Mouse (Mus musculus) CH12.LX (cell line): ENCODE results near the gene Ski. TPM values are rescaled to one million over a fixed set of nuclear protein-coding genes. Genes with fewer than 3 reads are reported as not detected.
A peak's percentile ranks its signal among the peaks of the same experiment; 100 is the strongest.

ENCODE experiments used
- DNase-seq: peaks from one replicate; pipeline ENCODE4 v3.0.0-alpha.2; 2013; ENCODE audit errors: extremely low read depth
- H3K27ac ChIP-seq: 2 replicates; pipeline ENCODE4 v1.5.1; 2012; ENCODE audit warnings: low read depth, mild to moderate bottlenecking, control low read depth, moderate library complexity; ENCODE audit not compliant: insufficient read depth
- H3K27me3 ChIP-seq: replicated peaks from 2 replicates; pipeline ENCODE3; 2012; ENCODE audit warnings: inconsistent platforms
- H3K36me3 ChIP-seq, 2 experiments: replicated peaks in 1 of 2; 2 replicates each; pipeline versions ENCODE3 to v1.6.1; 2012; ENCODE audit warnings: inconsistent platforms in 1 of 2, low read length in 1 of 2, mild to moderate bottlenecking in 1 of 2, mixed read lengths in 1 of 2, moderate library complexity in 1 of 2; ENCODE audit not compliant: control insufficient read depth in 1 of 2, insufficient read depth in 1 of 2
- H3K4me1 ChIP-seq, 2 experiments: 2 replicates each; pipeline ENCODE4 v1.6.1; 2012; ENCODE audit warnings: inconsistent platforms in 1 of 2, moderate library complexity in 1 of 2; ENCODE audit not compliant: insufficient read depth in 2 of 2, control insufficient read depth in 1 of 2
- H3K4me2 ChIP-seq: 2 replicates; pipeline ENCODE4 v1.6.1; 2012; ENCODE audit warnings: low read depth, mild to moderate bottlenecking, control low read depth; ENCODE audit not compliant: poor library complexity, insufficient read depth, severe bottlenecking
- H3K4me3 ChIP-seq, 3 experiments: fragments of 150-350 bp in 1 of 3; sonication (generic) in 1 of 3; replicated peaks in 1 of 3; 2 replicates each; pipeline versions ENCODE3 to v1.5.1; 2011 to 2012; ENCODE audit warnings: low read depth in 2 of 3, low read length in 2 of 3, mild to moderate bottlenecking in 2 of 3, moderate library complexity in 2 of 3, control low read depth in 1 of 3, improper control_type of control experiment in 1 of 3, inconsistent platforms in 1 of 3, mixed read lengths in 1 of 3; ENCODE audit not compliant: poor library complexity in 1 of 3
- H3K79me2 ChIP-seq: replicated peaks from 2 replicates; pipeline ENCODE4 v1.6.1; 2012; ENCODE audit warnings: mild to moderate bottlenecking, moderate library complexity; ENCODE audit not compliant: control insufficient read depth, poor library complexity, insufficient read depth, severe bottlenecking; ENCODE audit errors: extremely low read depth
- H3K9ac ChIP-seq: 2 replicates; pipeline ENCODE4 v1.6.1; 2012; ENCODE audit warnings: low read depth, mild to moderate bottlenecking, control low read depth, moderate library complexity; ENCODE audit not compliant: insufficient read depth
- H3K9me3 ChIP-seq: replicated peaks from 2 replicates; pipeline ENCODE3; 2012; ENCODE audit warnings: low read length, inconsistent platforms, mixed read lengths
- CHD2 ChIP-seq: IDR thresholded peaks from 2 replicates; pipeline ENCODE4 v1.6.1; 2011; ENCODE audit warnings: low read length, improper control_type of control experiment
- CTCF ChIP-seq, 2 experiments: IDR thresholded peaks in 1 of 2; conservative IDR thresholded peaks in 1 of 2; 2 replicates each; pipeline ENCODE4 v1.5.1; 2011 to 2012; ENCODE audit warnings: low read depth in 2 of 2, low read length in 2 of 2, improper control_type of control experiment in 1 of 2, inconsistent platforms in 1 of 2, mild to moderate bottlenecking in 1 of 2, moderate library complexity in 1 of 2
- ELF1 ChIP-seq: IDR thresholded peaks from 2 replicates; pipeline ENCODE4 v1.6.1; 2014; ENCODE audit warnings: low read depth, mild to moderate bottlenecking, inconsistent platforms, low read length, improper control_type of control experiment
- EP300 ChIP-seq: IDR thresholded peaks from 2 replicates; pipeline ENCODE4 v1.6.1; 2011; ENCODE audit warnings: low read length, improper control_type of control experiment
- ETS1 ChIP-seq: conservative IDR thresholded peaks from 2 replicates; pipeline ENCODE4 v1.6.1; 2012; ENCODE audit warnings: low read depth, mild to moderate bottlenecking, inconsistent platforms, low read length, improper control_type of control experiment, moderate library complexity
- IRF4 ChIP-seq: IDR thresholded peaks from 2 replicates; pipeline ENCODE4 v1.6.1; 2014; ENCODE audit warnings: low read depth, mild to moderate bottlenecking, inconsistent platforms, low read length, improper control_type of control experiment
- JUN ChIP-seq: IDR thresholded peaks from 2 replicates; pipeline ENCODE4 v1.6.1; 2011; ENCODE audit warnings: low read depth, mild to moderate bottlenecking, low read length, improper control_type of control experiment, moderate library complexity; ENCODE audit not compliant: insufficient read depth
- MAZ ChIP-seq: IDR thresholded peaks from 2 replicates; pipeline ENCODE4 v1.6.1; 2012; ENCODE audit warnings: low read depth, mild to moderate bottlenecking, inconsistent platforms, low read length, improper control_type of control experiment, moderate library complexity
- MEF2A ChIP-seq: IDR thresholded peaks from 2 replicates; pipeline ENCODE4 v1.6.1; 2014; ENCODE audit warnings: low read depth, mild to moderate bottlenecking, inconsistent platforms, low read length, improper control_type of control experiment, borderline replicate concordance
- MYC ChIP-seq: IDR thresholded peaks from 2 replicates; pipeline ENCODE4 v1.6.1; 2011; ENCODE audit warnings: low read depth, mild to moderate bottlenecking, improper control_type of control experiment, low read length
- NRF1 ChIP-seq: IDR thresholded peaks from 2 replicates; pipeline ENCODE4 v1.6.1; 2014; ENCODE audit warnings: low read depth, mild to moderate bottlenecking, inconsistent platforms, low read length, improper control_type of control experiment, moderate library complexity
- POLR2A ChIP-seq: IDR thresholded peaks from 2 replicates; pipeline ENCODE4 v1.6.1; 2011; ENCODE audit warnings: low read depth, mild to moderate bottlenecking, improper control_type of control experiment, low read length
- RAD21 ChIP-seq: IDR thresholded peaks from 2 replicates; pipeline ENCODE4 v1.6.1; 2011; ENCODE audit warnings: low read depth, mild to moderate bottlenecking, low read length, improper control_type of control experiment, moderate library complexity
- SMC3 ChIP-seq: IDR thresholded peaks from 2 replicates; pipeline ENCODE4 v1.6.1; 2011; ENCODE audit warnings: low read depth, low read length, improper control_type of control experiment
- TBP ChIP-seq: conservative IDR thresholded peaks from 2 replicates; pipeline ENCODE4 v1.6.1; 2011; ENCODE audit warnings: low read depth, low read length, improper control_type of control experiment
- UBTF ChIP-seq: IDR thresholded peaks from 2 replicates; pipeline ENCODE4 v1.6.1; 2012; ENCODE audit warnings: low read depth, mild to moderate bottlenecking, inconsistent platforms, low read length, improper control_type of control experiment, moderate library complexity
- ZKSCAN1 ChIP-seq: IDR thresholded peaks from 2 replicates; pipeline ENCODE4 v1.6.1; 2012; ENCODE audit warnings: low read depth, inconsistent platforms, low read length, improper control_type of control experiment, borderline replicate concordance
- ZNF384 ChIP-seq: IDR thresholded peaks from 2 replicates; pipeline ENCODE4 v1.6.1; 2012; ENCODE audit warnings: low read depth, low read length, improper control_type of control experiment, inconsistent platforms
- dilution Hi-C: fragments of 300-500 bp; cut with MboI; formaldehyde crosslinking; loops from 2 replicates; pipeline ENCODE4 v1.14.3; 2020; ENCODE audit warnings: low sequenced_read_pairs; ENCODE audit not compliant: extremely low pct_unique_long_range_greater_than_20kb, extremely low pct_ligation_motif_present
- in situ Hi-C: fragments of 300-500 bp; cut with MboI; formaldehyde crosslinking; loops from 3 replicates; pipeline ENCODE4 v1.14.3; 2019; ENCODE audit warnings: low sequenced_read_pairs, low pct_ligation_motif_present, low pct_unique_long_range_greater_than_20kb, mixed read lengths
- polyA plus RNA-seq: library from polyadenylated mRNA; unstranded; fragments of >175 nt; gene quantifications from 2 replicates; pipeline ENCODE4 v1.2.1, GENCODE M21; 2012; ENCODE audit warnings: low read depth; ENCODE audit not compliant: insufficient read length
- total RNA-seq, 2 experiments: library from RNA; depleted of rRNA; stranded (reverse); fragments of 300-350 nt in 1 of 2; fragments of >200 nt in 1 of 2; gene quantifications; 2 replicates each; pipeline ENCODE4 v1.2.3; 2012 to 2014

Gene Ski
- total and polyA plus RNA-seq, 3 experiments, result 4.1 to 17.9 (median 10.1) TPM

GRCm38 (mm10) chr4:155120583-155120982 lies 101.8 kb downstream of the Ski start:
- TF ChIP-seq CHD2, result no peak
- TF ChIP-seq TBP, result no peak
- TF ChIP-seq ETS1, result no peak
- TF ChIP-seq CTCF (conservative IDR thresholded peaks at IDR 0.05 in 1 of 2, IDR thresholded peaks at IDR 0.05 in 1 of 2; ENCODE audit: low read depth in 2 of 2, low read length in 2 of 2), result no peak
- TF ChIP-seq UBTF, result no peak
- TF ChIP-seq SMC3, result no peak
- H3K27me3 ChIP-seq, result no peaks in the 10 kb centered on the region
- no peak overlapping the region for H3K4me2 ChIP-seq
- in situ Hi-C loops, result no loop called here
- no peak overlapping the region for H3K9ac ChIP-seq
- peaks cover 20 to 52% of the 10 kb centered on the region in 2 experiments for H3K4me1 ChIP-seq
- dilution Hi-C loops, result no loop called here
- H3K4me3 ChIP-seq, result no peak overlapping the region
- H3K36me3 ChIP-seq, result peaks cover 0 to 34% of the 10 kb centered on the region in 2 experiments
- DNase-seq, result no peak
- no peaks in the 10 kb centered on the region for H3K79me2 ChIP-seq
- peaks cover 4% of the 10 kb centered on the region for H3K9me3 ChIP-seq
- H3K27ac ChIP-seq, result no peak overlapping the region

GRCm38 (mm10) chr4:155120038-155120437 lies 102.4 kb downstream of the Ski start:
- no peak overlapping the region for H3K9ac ChIP-seq
- no peak overlapping the region for H3K4me3 ChIP-seq
- H3K4me1 ChIP-seq, result peaks cover 18 to 50% of the 10 kb centered on the region in 2 experiments
- H3K4me2 ChIP-seq, result no peak overlapping the region
- no peak overlapping the region for H3K27ac ChIP-seq
- in situ Hi-C loops (no loop called here), dilution Hi-C loops (no loop called here)
- H3K9me3 ChIP-seq, result peaks cover 4% of the 10 kb centered on the region
- peaks cover 0 to 39% of the 10 kb centered on the region in 2 experiments for H3K36me3 ChIP-seq
- no peak for TF ChIP-seq JUN
- no peak for TF ChIP-seq ZNF384
- peak; percentile 21; the same call in 1 of the 2 replicates for TF ChIP-seq SMC3
- peak in 1 of 2 experiments; percentile 23; a peak in 1 of 4 replicates for TF ChIP-seq CTCF (conservative IDR thresholded peaks at IDR 0.05 in 1 of 2, IDR thresholded peaks at IDR 0.05 in 1 of 2; ENCODE audit: low read depth in 2 of 2, low read length in 2 of 2)
- no peak for TF ChIP-seq EP300
- no peak for TF ChIP-seq MAZ
- no peak for TF ChIP-seq MYC
- no peak for TF ChIP-seq ZKSCAN1
- no peak for TF ChIP-seq ELF1
- TF ChIP-seq POLR2A, result no peak
- TF ChIP-seq RAD21, result peak; percentile 27
- TF ChIP-seq MEF2A, result no peak
- no peak for TF ChIP-seq NRF1
- no peak for TF ChIP-seq IRF4
- no peaks in the 10 kb centered on the region for H3K79me2 ChIP-seq
- no peak for DNase-seq
- no peaks in the 10 kb centered on the region for H3K27me3 ChIP-seq
